Mouse (Mus musculus) ES-Bruce4 (cell line): ENCODE measurements around the gene Nipsnap2.

Experiments used
- CTCF ChIP-seq: IDR thresholded peaks from one replicate; pipeline ENCODE4 v1.8.1; 2011; ENCODE audit warnings: low read depth, low read length
- POLR2A ChIP-seq: IDR thresholded peaks from one replicate; pipeline ENCODE4 v1.8.1; 2011; ENCODE audit warnings: low read length; ENCODE audit not compliant: insufficient read depth

GRCm38 (mm10) chr5:129772433-129772832, 47.6 kb downstream of the Nipsnap2 start:
- TF ChIP-seq CTCF (no peak), POLR2A (no peak)
